Mouse (Mus musculus) adrenal gland, adult 18-20 months (tissue): ENCODE results near the gene Aff2. TPM values are rescaled to one million over a fixed set of nuclear protein-coding genes. Genes with fewer than 3 reads are reported as not detected.

Experiments used
- DNase-seq, 2 experiments: peaks; one replicate each; pipeline ENCODE4 v3.0.0; 2021 to 2022; ENCODE audit warnings: low spot score in 2 of 2
- long read RNA-seq, 2 experiments: library from polyadenylated mRNA; stranded (forward); transcript quantifications; one replicate each; pipeline ENCODE4 v2.0.0; 2021
- total RNA-seq, 2 experiments: library from RNA; stranded (reverse); gene quantifications; 1 replicate in 1 of 2; 2 replicates in 1 of 2; pipeline ENCODE4 v1.2.3; 2021

The Aff2 gene
- total RNA-seq = 1 to 10 TPM; 1.6 to 3.1 TPM
- long read RNA-seq, experiment 1 = 0 reads
- long read RNA-seq, experiment 2 = 0 reads

- DNase-seq = peak in 1 of 2 experiments; percentile 24
These were observed at the start of gene Aff2 for GRCm38 (mm10) chrX:69360238-69361054. Aff2 (plus strand) TSS chrX:69360294.

GRCm38 (mm10) chrX:69337296-69337695 lies 22.8 kb upstream of the Aff2 start:
- no peak for DNase-seq

GRCm38 (mm10) chrX:69355621-69356020 lies 4.5 kb upstream of the Aff2 start:
- no peak for DNase-seq

- DNase-seq = no peak
These were observed 734 bp upstream of the Aff2 start for GRCm38 (mm10) chrX:69359360-69359759.

- no peak for DNase-seq
These were observed 233 bp upstream of the Aff2 start for GRCm38 (mm10) chrX:69359885-69360237.

GRCm38 (mm10) chrX:69361055-69361558 lies 1.0 kb downstream of the Aff2 start:
- no peak for DNase-seq

GRCm38 (mm10) chrX:69364198-69364597 lies 4.1 kb downstream of the Aff2 start:
- no peak for DNase-seq

- DNase-seq = no peak
These were observed 13.2 kb downstream of the Aff2 start for GRCm38 (mm10) chrX:69373341-69373740.

GRCm38 (mm10) chrX:69389738-69390137 lies 29.6 kb downstream of the Aff2 start:
- no peak for DNase-seq

GRCm38 (mm10) chrX:69415043-69415442 lies 54.9 kb downstream of the Aff2 start:
- no peak for DNase-seq

- no peak for DNase-seq
These were observed 78.3 kb downstream of the Aff2 start for GRCm38 (mm10) chrX:69438422-69438821.

GRCm38 (mm10) chrX:69441937-69442336 lies 81.8 kb downstream of the Aff2 start:
- no peak for DNase-seq

- DNase-seq = no peak
These were observed 100.8 kb downstream of the Aff2 start for GRCm38 (mm10) chrX:69460896-69461295.

GRCm38 (mm10) chrX:69502061-69502460 lies 142.0 kb downstream of the Aff2 start:
- DNase-seq = no peak

GRCm38 (mm10) chrX:69518040-69518575 lies 158.0 kb downstream of the Aff2 start:
- DNase-seq = no peak

GRCm38 (mm10) chrX:69540811-69541210 lies 180.7 kb downstream of the Aff2 start:
- DNase-seq = no peak

- no peak for DNase-seq
These were observed 219.9 kb downstream of the Aff2 start for GRCm38 (mm10) chrX:69579903-69580459.

- DNase-seq = no peak
These were observed 248.7 kb downstream of the Aff2 start for GRCm38 (mm10) chrX:69608793-69609192.

- DNase-seq = no peak
These were observed 302.9 kb downstream of the Aff2 start for GRCm38 (mm10) chrX:69663038-69663437.

GRCm38 (mm10) chrX:69666145-69666677 lies 306.1 kb downstream of the Aff2 start:
- DNase-seq = no peak

- no peak for DNase-seq
These were observed 315.6 kb downstream of the Aff2 start for GRCm38 (mm10) chrX:69675691-69676090.

- no peak for DNase-seq
These were observed 338.7 kb downstream of the Aff2 start for GRCm38 (mm10) chrX:69698840-69699239.
